Mouse (Mus musculus) myocyte (in vitro differentiated cells): ENCODE results near the gene Phf21a. TPM values are rescaled to one million over a fixed set of nuclear protein-coding genes. Genes with fewer than 3 reads are reported as not detected.

Experiments used
- H3K27me3 ChIP-seq: one replicate; pipeline ENCODE4 v1.6.1; 2011; ENCODE audit not compliant: control insufficient read depth, insufficient read depth, insufficient read length
- H3K36me3 ChIP-seq: one replicate; pipeline ENCODE4 v1.6.1; 2011; ENCODE audit not compliant: control insufficient read depth, insufficient read depth
- H3K4me2 ChIP-seq: one replicate; pipeline ENCODE4 v1.6.1; 2011; ENCODE audit warnings: low read depth, control low read depth
- H3K4me3 ChIP-seq: one replicate; pipeline ENCODE4 v1.5.1; 2011; ENCODE audit warnings: mild to moderate bottlenecking, control low read depth, moderate library complexity
- H3K79me2 ChIP-seq: one replicate; pipeline ENCODE4 v1.6.1; 2011; ENCODE audit not compliant: control insufficient read depth, insufficient read depth
- H3ac ChIP-seq: one replicate; pipeline ENCODE4 v1.6.1; 2011; ENCODE audit not compliant: control insufficient read depth, insufficient read length
- CEBPB ChIP-seq: IDR thresholded peaks from 2 replicates; pipeline ENCODE4 v1.6.1; 2011; ENCODE audit warnings: mild to moderate bottlenecking, moderate library complexity; ENCODE audit not compliant: poor library complexity, insufficient read depth, severe bottlenecking
- E2F4 ChIP-seq: IDR thresholded peaks from one replicate; pipeline ENCODE4 v1.6.1; 2011; ENCODE audit warnings: mild to moderate bottlenecking, control low read depth, moderate library complexity; ENCODE audit not compliant: insufficient read depth
- MAX ChIP-seq: IDR thresholded peaks from one replicate; pipeline ENCODE4 v1.6.1; 2011; ENCODE audit warnings: low read depth, mild to moderate bottlenecking, control low read depth
- MYOD1 ChIP-seq, 3 experiments: IDR thresholded peaks; one replicate each; pipeline ENCODE4 v1.6.1; 2011; ENCODE audit warnings: control low read depth in 2 of 3, low read depth in 2 of 3, mild to moderate bottlenecking in 2 of 3, moderate library complexity in 1 of 3; ENCODE audit not compliant: insufficient read length in 2 of 3, control insufficient read depth in 1 of 3
- MYOG ChIP-seq, 3 experiments: IDR thresholded peaks; one replicate each; pipeline ENCODE4 v1.6.1; 2011; ENCODE audit warnings: control low read depth in 2 of 3, low read depth in 2 of 3, mild to moderate bottlenecking in 2 of 3; ENCODE audit not compliant: insufficient read length in 2 of 3, control insufficient read depth in 1 of 3, insufficient read depth in 1 of 3
- POLR2A ChIP-seq: IDR thresholded peaks from one replicate; pipeline ENCODE4 v1.6.1; 2011; ENCODE audit warnings: low read depth, mild to moderate bottlenecking, control low read depth, moderate library complexity; ENCODE audit not compliant: insufficient read length
- POLR2AphosphoS2 ChIP-seq: IDR thresholded peaks from one replicate; pipeline ENCODE4 v1.6.1; 2011; ENCODE audit warnings: low read depth, control low read depth; ENCODE audit not compliant: insufficient read length
- REST ChIP-seq: IDR thresholded peaks from one replicate; pipeline ENCODE4 v1.6.1; 2011; ENCODE audit warnings: mild to moderate bottlenecking, control low read depth, moderate library complexity; ENCODE audit not compliant: insufficient read depth, insufficient read length
- SRF ChIP-seq: IDR thresholded peaks from one replicate; pipeline ENCODE4 v1.6.1; 2011; ENCODE audit warnings: low read depth; ENCODE audit not compliant: control insufficient read depth, insufficient read length
- TCF12 ChIP-seq: IDR thresholded peaks from one replicate; pipeline ENCODE4 v1.6.1; 2011; ENCODE audit warnings: mild to moderate bottlenecking, control low read depth; ENCODE audit not compliant: poor library complexity, insufficient read depth, severe bottlenecking
- TCF3 ChIP-seq: IDR thresholded peaks from one replicate; pipeline ENCODE4 v1.6.1; 2011; ENCODE audit warnings: low read depth, control low read depth; ENCODE audit not compliant: insufficient read length
- USF1 ChIP-seq: IDR thresholded peaks from one replicate; pipeline ENCODE4 v1.6.1; 2011; ENCODE audit warnings: low read depth, mild to moderate bottlenecking, control low read depth, moderate library complexity
- polyA plus RNA-seq: library from polyadenylated mRNA; unstranded; fragments of >200 nt; fragmentation: generic; extraction: Trizol; gene quantifications from one replicate; pipeline ENCODE4 v1.2.1, GENCODE M21; 2012; ENCODE audit warnings: missing spikeins

Gene Phf21a
- polyA plus RNA-seq, 1 experiment = 14.7 TPM

DNA sequence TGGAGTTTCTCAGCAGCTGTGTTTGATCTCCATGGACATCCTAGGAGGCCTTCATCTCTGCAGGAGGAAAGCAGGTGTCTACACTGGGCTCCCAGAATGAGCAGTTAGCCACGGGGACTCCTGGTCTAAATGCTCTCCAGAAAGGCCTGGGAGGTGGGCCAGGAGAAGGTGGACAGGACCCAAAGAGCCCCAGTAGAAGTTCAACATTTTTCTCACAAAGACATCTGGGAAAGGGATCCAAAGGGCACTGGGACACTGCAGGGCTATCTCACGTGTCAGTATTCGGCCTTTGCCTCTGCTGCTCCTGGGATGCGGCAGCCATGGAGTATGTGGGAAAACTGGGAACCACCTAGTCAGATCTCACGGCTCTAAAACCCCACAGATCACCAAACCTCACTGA, 29.8 kb upstream of the Phf21a start:
- TF ChIP-seq TCF12 = no peak
- TF ChIP-seq MYOD1 (IDR thresholded peaks at IDR 0.05; ENCODE audit: control insufficient read depth in 1 of 3, insufficient read length in 2 of 3, low read depth in 2 of 3) = no peak
- no peak for TF ChIP-seq POLR2AphosphoS2
- no peak for TF ChIP-seq REST
- TF ChIP-seq CEBPB = no peak
- TF ChIP-seq SRF = no peak
- TF ChIP-seq USF1 = no peak
- TF ChIP-seq E2F4 = no peak
- no peak for TF ChIP-seq POLR2A
- no peak for TF ChIP-seq TCF3
- TF ChIP-seq MAX = no peak
- no peak for TF ChIP-seq MYOG (IDR thresholded peaks at IDR 0.05; ENCODE audit: control insufficient read depth in 1 of 3, insufficient read depth in 1 of 3, insufficient read length in 2 of 3, low read depth in 2 of 3)
- H3K4me3 ChIP-seq = no peak overlapping the region
- no peak overlapping the region for H3ac ChIP-seq
- no peaks in the 10 kb centered on the region for H3K27me3 ChIP-seq
- no peak overlapping the region for H3K4me2 ChIP-seq
- no peaks in the 10 kb centered on the region for H3K36me3 ChIP-seq
- no peaks in the 10 kb centered on the region for H3K79me2 ChIP-seq

DNA sequence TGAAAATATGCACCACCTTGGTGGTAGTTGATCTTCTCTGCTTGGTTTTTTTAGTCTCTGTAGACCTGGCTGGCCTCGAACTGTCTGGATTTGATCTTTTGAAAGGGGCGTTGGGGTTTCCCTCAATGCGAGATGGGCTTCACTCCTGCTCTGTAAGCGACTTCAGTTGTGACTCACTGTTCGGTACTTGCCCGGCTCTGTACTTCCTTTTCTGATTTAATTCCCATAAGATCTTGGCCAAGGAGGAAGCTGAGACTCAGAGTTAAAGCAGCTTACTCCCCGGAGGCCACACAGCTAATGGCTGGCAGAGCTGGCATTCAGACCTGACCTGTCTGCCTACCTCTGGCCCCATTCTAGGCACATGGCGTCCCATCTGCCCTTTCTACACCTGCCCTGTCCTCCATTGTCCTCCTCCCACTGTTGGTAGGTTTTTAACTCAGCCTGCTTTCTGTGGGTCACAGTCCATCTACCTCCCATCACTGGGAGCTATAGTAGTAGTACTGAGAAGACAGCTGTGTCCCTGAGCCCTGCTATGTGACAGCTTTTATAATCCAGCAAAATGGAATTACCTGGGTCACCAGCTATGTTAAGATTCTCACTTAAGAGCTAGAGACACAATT, 27.5 kb upstream of the Phf21a start:
- Histone ChIP-seq H3K27me3 (no peaks in the 10 kb centered on the region), H3ac (no peak overlapping the region), H3K79me2 (no peaks in the 10 kb centered on the region), H3K4me3 (no peak overlapping the region), H3K4me2 (no peak overlapping the region), H3K36me3 (no peaks in the 10 kb centered on the region)
- no peak for TF ChIP-seq MYOD1 (IDR thresholded peaks at IDR 0.05; ENCODE audit: control insufficient read depth in 1 of 3, insufficient read length in 2 of 3, low read depth in 2 of 3)
- no peak for TF ChIP-seq REST

DNA sequence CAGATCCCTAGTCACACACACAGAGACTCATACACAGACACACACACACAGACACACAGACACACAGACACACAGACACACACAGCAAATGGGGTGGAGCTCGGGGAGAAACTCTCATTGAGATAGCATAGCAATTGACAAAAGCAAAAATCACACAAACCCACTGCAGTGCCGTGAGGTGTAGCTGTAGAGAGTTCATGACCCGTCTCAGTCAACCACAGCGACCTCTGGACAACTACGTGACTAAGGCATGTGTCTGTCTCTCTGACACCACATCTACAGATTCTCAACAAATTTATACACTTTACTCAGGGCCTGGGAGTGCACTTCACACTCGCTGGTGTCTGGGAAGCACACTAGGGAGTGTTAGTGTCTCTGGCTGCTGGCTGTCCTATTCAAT, 27.0 kb upstream of the Phf21a start:
- H3K27me3 ChIP-seq = no peaks in the 10 kb centered on the region
- no peak overlapping the region for H3K4me2 ChIP-seq
- H3K36me3 ChIP-seq = no peaks in the 10 kb centered on the region
- TF ChIP-seq REST (no peak), MAX (no peak)
- no peak overlapping the region for H3K4me3 ChIP-seq
- no peak overlapping the region for H3ac ChIP-seq
- H3K79me2 ChIP-seq = no peaks in the 10 kb centered on the region

DNA sequence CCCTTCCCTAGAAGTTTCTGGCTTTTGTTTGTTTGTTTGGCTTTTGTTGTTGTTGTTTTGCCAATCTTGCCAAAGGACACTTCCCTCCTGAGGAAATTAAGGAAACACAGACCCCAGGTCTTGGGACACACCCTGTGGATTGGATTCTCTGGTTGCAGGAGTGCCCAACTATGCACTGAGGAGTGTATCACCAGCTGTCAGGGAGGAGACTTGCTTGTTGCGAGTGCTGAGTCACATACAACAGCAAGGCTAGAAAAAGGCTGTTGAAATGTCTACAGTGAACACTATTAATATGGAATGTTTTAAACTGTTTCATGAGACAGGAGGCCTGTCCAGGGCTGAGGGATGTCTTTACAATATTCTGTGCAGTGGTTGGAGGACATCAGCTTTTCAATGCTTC, 26.0 kb upstream of the Phf21a start:
- Histone ChIP-seq H3K36me3 (no peaks in the 10 kb centered on the region), H3ac (no peak overlapping the region), H3K79me2 (no peaks in the 10 kb centered on the region), H3K4me2 (peak overlapping the region; percentile 53), H3K4me3 (no peak overlapping the region), H3K27me3 (no peaks in the 10 kb centered on the region)
- peak in 2 of 3 experiments; percentile 84 to 95 for TF ChIP-seq MYOG (IDR thresholded peaks at IDR 0.05; ENCODE audit: control insufficient read depth in 1 of 3, insufficient read depth in 1 of 3, insufficient read length in 2 of 3, low read depth in 2 of 3)
- TF ChIP-seq MAX = no peak
- TF ChIP-seq TCF12 = no peak
- peak; percentile 26 for TF ChIP-seq TCF3
- TF ChIP-seq USF1 = no peak
- TF ChIP-seq MYOD1 (IDR thresholded peaks at IDR 0.05; ENCODE audit: control insufficient read depth in 1 of 3, insufficient read length in 2 of 3, low read depth in 2 of 3) = peak; percentile 44 to 89 (median 69)
- TF ChIP-seq E2F4 = no peak

DNA sequence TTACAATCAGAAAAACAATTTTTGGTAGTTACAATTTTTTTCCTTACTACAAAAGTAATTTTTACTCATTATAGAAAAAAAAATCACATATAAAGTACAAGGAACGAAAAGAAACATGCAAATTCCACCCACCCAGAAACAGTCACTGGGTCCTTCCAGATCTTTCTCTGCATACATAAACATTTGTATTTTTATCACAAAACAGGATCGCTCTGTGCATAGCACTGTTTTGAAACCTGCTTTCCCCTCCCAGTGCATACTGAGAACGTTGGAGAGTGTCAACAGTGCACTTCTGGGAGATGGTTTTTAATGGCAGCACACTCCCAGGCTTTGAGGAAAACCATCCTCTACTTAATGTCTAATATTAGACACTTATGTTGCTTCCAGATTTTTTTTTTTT, 25.3 kb upstream of the Phf21a start:
- no peak overlapping the region for H3K4me3 ChIP-seq
- peaks cover 2% of the 10 kb centered on the region for H3K27me3 ChIP-seq
- H3K4me2 ChIP-seq = no peak overlapping the region
- TF ChIP-seq POLR2A (no peak), TCF3 (no peak), MYOG (IDR thresholded peaks at IDR 0.05; ENCODE audit: control insufficient read depth in 1 of 3, insufficient read depth in 1 of 3, insufficient read length in 2 of 3, low read depth in 2 of 3) (no peak), USF1 (no peak), POLR2AphosphoS2 (no peak), TCF12 (no peak), SRF (no peak), CEBPB (no peak), REST (no peak), MAX (no peak)
- no peaks in the 10 kb centered on the region for H3K79me2 ChIP-seq
- H3ac ChIP-seq = no peak overlapping the region
- no peaks in the 10 kb centered on the region for H3K36me3 ChIP-seq

DNA sequence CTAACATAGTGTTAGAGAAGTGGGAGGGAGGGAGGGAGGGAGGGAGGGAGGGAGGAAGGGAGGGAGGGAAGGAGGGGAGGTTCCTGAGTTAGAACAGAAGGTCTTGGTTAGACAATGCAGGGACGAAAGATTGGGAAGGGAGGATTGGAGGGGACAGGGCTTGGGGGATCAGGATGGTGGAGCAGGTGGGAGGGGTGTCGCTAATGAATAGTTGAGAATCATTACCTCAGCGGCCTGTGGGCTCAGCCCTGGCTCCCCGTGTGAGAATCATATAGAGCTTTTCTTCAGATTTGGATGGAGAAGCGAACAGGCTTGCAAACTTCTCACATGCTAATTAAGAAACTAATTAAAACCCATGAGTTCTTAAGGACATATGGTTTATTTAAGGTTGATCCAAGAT, 23.3 kb upstream of the Phf21a start:
- Histone ChIP-seq H3ac (no peak overlapping the region), H3K4me3 (no peak overlapping the region), H3K27me3 (peaks cover 4% of the 10 kb centered on the region), H3K4me2 (no peak overlapping the region), H3K79me2 (no peaks in the 10 kb centered on the region), H3K36me3 (no peaks in the 10 kb centered on the region)
- TF ChIP-seq SRF (no peak), CEBPB (no peak), MAX (no peak), TCF12 (no peak), E2F4 (no peak), USF1 (no peak), POLR2AphosphoS2 (no peak), REST (no peak), POLR2A (no peak), TCF3 (no peak), MYOD1 (IDR thresholded peaks at IDR 0.05; ENCODE audit: control insufficient read depth in 1 of 3, insufficient read length in 2 of 3, low read depth in 2 of 3) (no peak)
